Mouse (Mus musculus): ENCODE data around the gene Rsbn1l. TPM values are rescaled to one million over a fixed set of nuclear protein-coding genes. Genes with fewer than 3 reads are reported as not detected.

The Rsbn1l gene
- 5.1 and 6.3 TPM in 2 replicates for polyA plus RNA-seq (2012; rRNA removed; ENCODE audit: low replicate concordance)

GRCm38 (mm10) chr5:20956298-20956697 lies at the start of gene Rsbn1l:
TSS of gene Rsbn1l (minus strand) at chr5:20956398.

DNA sequence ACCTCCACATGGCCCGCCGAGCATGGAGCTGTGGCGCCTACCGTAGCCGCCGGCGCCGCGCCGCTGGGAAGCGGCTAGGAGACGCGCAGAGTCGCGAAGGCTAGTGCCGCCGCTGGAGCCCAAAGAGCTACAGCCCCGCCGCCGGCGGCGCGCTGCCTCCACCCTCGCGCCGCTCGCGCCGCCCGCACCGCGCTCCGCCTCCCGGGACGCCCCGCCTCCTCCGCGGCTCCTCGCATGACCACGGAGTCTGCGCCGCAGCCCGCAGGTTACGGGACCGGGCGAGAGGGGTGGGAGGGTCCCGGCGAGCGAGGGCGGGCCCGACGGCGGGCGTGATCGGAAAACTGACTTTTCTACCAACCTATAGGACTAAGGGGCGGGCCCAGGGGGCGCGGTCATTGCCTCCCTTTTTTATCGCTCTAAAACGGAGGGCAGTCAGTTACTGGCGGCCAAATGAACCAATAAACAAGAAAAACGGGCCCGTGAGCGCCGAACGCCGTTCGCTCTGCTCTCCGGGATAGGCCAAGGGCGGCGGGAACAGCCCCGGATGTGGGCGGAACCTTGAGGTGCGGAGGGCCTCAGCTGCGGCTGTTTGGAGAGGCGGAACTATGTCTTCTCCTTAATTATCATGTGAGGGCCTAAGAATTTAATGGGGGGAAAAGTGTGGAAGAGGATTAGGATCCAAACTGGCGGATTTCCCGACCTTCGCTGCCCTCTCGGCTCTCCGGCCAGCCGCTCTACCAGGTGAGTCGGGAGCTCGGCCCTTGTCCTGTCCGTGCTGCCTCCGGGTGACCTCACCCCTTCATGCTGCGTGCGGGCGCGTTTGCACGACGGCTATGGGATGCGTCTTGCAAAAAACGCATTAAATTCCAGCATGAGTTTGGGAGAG lies 74.0 kb downstream of the Rsbn1l start, which contains the start of the genes Phtf2 and Tmem60:
Gene Phtf2, minus strand, starts transcription at position 210 of the 886 bp plus-strand sequence.
Gene Tmem60, plus strand, starts transcription at position 277 of the 886 bp plus-strand sequence.

Other genes starting within 250 kb of the Rsbn1l start
- 1.7 and 12.1 TPM in 2 replicates for gene Phtf2, start 74.3 kb downstream of the Rsbn1l start, polyA plus RNA-seq (2012; rRNA removed; ENCODE audit: low replicate concordance)
- 5.2 and 13.6 TPM in 2 replicates for gene Tmem60, start 74.2 kb downstream of the Rsbn1l start, polyA plus RNA-seq (2012; rRNA removed; ENCODE audit: low replicate concordance)
- gene Ptpn12, start 99.5 kb upstream of the Rsbn1l start, polyA plus RNA-seq (2012; rRNA removed; ENCODE audit: low replicate concordance) = 27.2 and 29.8 TPM in 2 replicates
- 2.3 and 5.3 TPM in 2 replicates for gene Gsap, start 229.9 kb upstream of the Rsbn1l start, polyA plus RNA-seq (2012; rRNA removed; ENCODE audit: low replicate concordance)